Mouse (Mus musculus): ENCODE data around the gene Hsd3b1. TPM values are rescaled to one million over a fixed set of nuclear protein-coding genes. Genes with fewer than 3 reads are reported as not detected.

Hsd3b1 gene
- polyA plus RNA-seq (2015; fragmentation: Nextera tagmentation; extraction: Ambion mirVana) = 4,108 and 7,250 TPM in 2 replicates

DNA sequence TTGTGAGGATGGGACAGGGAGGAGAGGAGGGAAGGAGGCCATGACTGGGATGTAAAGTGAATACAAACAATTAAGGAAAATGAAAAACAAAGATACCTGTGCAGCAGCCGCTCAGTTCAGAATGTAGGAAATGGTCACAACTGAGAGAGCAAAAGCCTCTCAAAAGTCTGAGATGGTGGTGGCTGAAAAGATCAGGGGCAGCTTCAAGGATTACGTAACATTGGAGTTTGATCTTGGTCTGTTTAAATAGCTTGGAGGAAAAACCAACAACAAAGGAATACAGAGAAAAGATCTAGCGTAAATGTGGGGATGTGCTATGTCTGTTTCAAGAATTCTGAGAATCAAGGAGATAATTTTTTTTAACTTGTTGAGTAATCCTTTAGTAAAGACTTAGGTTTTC, at the start of gene Hsd3b1:
Gene Hsd3b1, minus strand, starts transcription at position 219 of the 400 bp plus-strand sequence.

DNA sequence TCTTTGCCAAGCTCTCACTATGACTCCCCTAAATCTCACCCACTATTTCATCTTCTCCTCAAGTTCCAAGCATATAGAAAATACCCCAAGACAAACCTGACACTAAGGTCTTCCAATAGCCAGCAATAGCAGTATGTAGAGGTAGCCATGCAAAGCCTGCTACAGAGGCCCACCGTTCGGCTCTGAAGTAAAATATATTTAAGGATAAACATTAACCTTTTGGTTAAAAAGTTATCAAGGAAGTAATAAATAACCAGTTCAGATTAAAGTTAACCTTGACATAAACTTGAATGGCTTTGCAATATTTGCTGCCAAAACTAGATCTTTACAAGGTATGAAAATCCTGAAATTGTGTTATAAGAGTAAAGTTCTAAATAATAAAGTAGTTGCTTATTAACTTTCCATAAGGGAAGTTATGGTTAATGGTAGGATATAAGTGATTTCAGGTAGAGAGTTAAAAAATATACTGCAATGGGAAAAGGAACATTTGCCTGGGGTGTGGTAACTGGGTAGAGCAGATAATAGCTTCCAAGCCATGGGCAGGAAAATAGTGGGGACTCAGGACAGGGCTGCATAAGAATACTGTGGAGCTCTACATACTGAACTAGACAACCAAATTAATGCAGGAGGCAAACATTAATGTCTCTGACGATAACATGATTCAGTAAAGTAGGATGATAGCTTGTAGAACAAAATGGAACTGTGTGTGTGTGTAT, 33.6 kb upstream of the Hsd3b1 start, which contains the start of gene Hao2:
Gene Hao2, minus strand, starts transcription at position 183 of the 716 bp plus-strand sequence.

DNA sequence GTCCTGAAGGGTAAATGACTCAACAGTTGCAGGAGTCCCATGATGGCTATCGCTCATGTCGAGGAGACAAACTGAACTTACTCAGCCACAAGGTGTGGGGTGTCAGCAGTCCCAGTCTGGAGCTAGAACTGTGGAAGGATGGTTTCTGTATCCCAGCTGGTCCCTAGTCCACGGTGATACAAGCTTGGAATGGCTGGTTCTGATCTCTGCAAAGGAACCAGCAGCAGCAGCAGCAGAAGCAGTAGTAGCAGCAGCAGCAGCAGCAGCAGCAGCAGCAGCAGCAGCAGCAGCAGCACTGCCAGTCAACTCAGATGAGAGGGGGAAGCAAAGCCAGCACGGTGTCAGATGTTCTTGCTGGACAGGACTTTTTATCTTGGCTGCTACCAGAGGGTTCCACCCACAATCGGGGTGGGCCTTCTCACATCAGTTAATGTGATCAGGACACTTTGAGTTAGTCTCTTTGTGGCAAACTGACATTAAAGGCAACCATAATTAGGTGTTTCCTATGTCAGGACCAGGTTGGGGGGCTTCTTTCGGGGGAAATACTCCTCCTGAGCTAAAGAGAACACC, 45.4 kb downstream of the Hsd3b1 start, which contains the start of gene Hsd3b6:
Gene Hsd3b6, minus strand, starts transcription at position 343 of the 570 bp plus-strand sequence.

Other genes starting within 250 kb of the Hsd3b1 start
- gene Hsd3b5, start 229.5 kb downstream of the Hsd3b1 start, polyA plus RNA-seq (2015; fragmentation: Nextera tagmentation; extraction: Ambion mirVana) = 0.14 TPM in 1 of 2 replicates, not detected in the other
- 0.11 and 0.14 TPM in 2 replicates for gene Hsd3b2, start 135.3 kb downstream of the Hsd3b1 start, polyA plus RNA-seq (2015; fragmentation: Nextera tagmentation; extraction: Ambion mirVana)
- gene Hsd3b3, start 96.7 kb downstream of the Hsd3b1 start, polyA plus RNA-seq (2015; fragmentation: Nextera tagmentation; extraction: Ambion mirVana) = 1.2 and 1.7 TPM in 2 replicates
- 1.9 and 8.1 TPM in 2 replicates for gene Hsd3b6, start 45.4 kb downstream of the Hsd3b1 start, polyA plus RNA-seq (2015; fragmentation: Nextera tagmentation; extraction: Ambion mirVana)
- gene Hao2, start 33.4 kb upstream of the Hsd3b1 start, polyA plus RNA-seq (2015; fragmentation: Nextera tagmentation; extraction: Ambion mirVana) = 116 and 139 TPM in 2 replicates